Mouse (Mus musculus) liver, adult (tissue): ENCODE results near the gene Cfap73.

Experiments used
- GATA4 ChIP-seq: IDR thresholded peaks from 2 replicates; pipeline ENCODE4 v1.6.1; 2014; ENCODE audit warnings: mild to moderate bottlenecking, low read length; ENCODE audit not compliant: insufficient replicate concordance

Cfap73 gene

GRCm38 (mm10) chr5:120634131-120634530 is at the start of gene Cfap73:
Gene Cfap73 (minus strand): TSS chr5:120634235.
- no peak for TF ChIP-seq GATA4

- no peak for TF ChIP-seq GATA4
Observed at GRCm38 (mm10) chr5:120682982-120683771, 49.1 kb upstream of the Cfap73 start.

GRCm38 (mm10) chr5:120680918-120681317 is 46.9 kb upstream of the Cfap73 start:
- TF ChIP-seq GATA4 = no peak

GRCm38 (mm10) chr5:120679676-120680555 is 45.9 kb upstream of the Cfap73 start:
- no peak for TF ChIP-seq GATA4

- no peak for TF ChIP-seq GATA4
Observed at GRCm38 (mm10) chr5:120677516-120677915, 43.5 kb upstream of the Cfap73 start.

GRCm38 (mm10) chr5:120674229-120675145 is 40.5 kb upstream of the Cfap73 start:
- TF ChIP-seq GATA4 = no peak

GRCm38 (mm10) chr5:120673626-120674025 is 39.6 kb upstream of the Cfap73 start:
- no peak for TF ChIP-seq GATA4

- no peak for TF ChIP-seq GATA4
Observed at GRCm38 (mm10) chr5:120671865-120672264, 37.8 kb upstream of the Cfap73 start.

GRCm38 (mm10) chr5:120670132-120670531 is 36.1 kb upstream of the Cfap73 start:
- no peak for TF ChIP-seq GATA4

- TF ChIP-seq GATA4 = no peak
Observed at GRCm38 (mm10) chr5:120668761-120669160, 34.7 kb upstream of the Cfap73 start.

GRCm38 (mm10) chr5:120664888-120665287 is 30.9 kb upstream of the Cfap73 start:
- no peak for TF ChIP-seq GATA4

- TF ChIP-seq GATA4 = no peak
Observed at GRCm38 (mm10) chr5:120660816-120661215, 26.8 kb upstream of the Cfap73 start.

- no peak for TF ChIP-seq GATA4
Observed at GRCm38 (mm10) chr5:120656281-120656751, 22.3 kb upstream of the Cfap73 start.

- no peak for TF ChIP-seq GATA4
Observed at GRCm38 (mm10) chr5:120653873-120654272, 19.8 kb upstream of the Cfap73 start.
